Mouse (Mus musculus): Measurements from ENCODE around the gene Nbea.

DNA sequence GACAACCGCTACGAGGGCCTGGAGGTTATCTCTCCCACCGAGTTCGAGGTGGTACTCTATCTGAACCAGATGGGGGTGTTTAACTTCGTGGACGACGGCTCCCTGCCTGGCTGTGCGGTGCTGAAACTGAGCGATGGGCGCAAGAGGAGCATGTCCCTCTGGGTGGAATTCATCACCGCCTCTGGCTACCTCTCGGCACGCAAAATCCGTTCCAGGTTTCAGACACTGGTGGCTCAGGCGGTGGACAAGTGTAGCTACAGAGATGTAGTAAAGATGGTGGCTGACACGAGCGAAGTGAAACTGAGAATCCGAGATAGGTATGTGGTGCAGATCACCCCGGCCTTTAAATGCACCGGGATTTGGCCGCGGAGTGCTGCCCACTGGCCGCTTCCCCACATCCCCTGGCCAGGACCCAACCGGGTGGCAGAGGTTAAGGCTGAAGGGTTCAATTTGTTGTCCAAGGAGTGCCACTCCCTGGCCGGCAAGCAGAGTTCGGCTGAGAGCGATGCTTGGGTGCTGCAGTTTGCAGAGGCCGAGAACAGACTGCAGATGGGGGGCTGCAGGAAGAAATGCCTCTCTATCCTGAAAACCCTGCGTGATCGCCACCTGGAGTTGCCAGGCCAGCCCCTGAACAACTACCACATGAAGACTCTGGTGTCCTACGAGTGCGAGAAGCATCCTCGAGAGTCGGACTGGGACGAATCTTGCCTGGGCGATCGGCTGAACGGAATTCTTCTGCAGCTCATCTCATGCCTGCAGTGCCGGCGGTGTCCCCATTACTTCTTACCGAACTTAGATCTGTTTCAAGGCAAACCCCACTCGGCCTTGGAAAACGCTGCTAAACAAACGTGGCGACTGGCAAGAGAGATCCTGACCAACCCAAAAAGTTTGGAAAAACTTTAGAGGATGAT, 400.1 kb downstream of the Nbea start:
- TF ChIP-seq CTCF (IDR thresholded peaks at IDR 0.05; ENCODE audit: low read depth) (no peak), EP300 (IDR thresholded peaks at IDR 0.05; ENCODE audit: low read depth) (no peak)

Data from liver, embryonic 14.5 days (tissue).